Mouse (Mus musculus) cerebellum, adult 11 months (tissue): ENCODE results near the gene Gm17581.
A peak's percentile ranks its signal among the peaks of the same experiment; 100 is the strongest.
"Not testable (repeated sequence)": the region's sequence is repeated elsewhere in the genome, so short reads cannot be mapped to it uniquely, and the experiment has no call there.

Experiments
- DNase-seq: peaks from one replicate; pipeline ENCODE4 v3.0.0; 2022

Gm17581 gene

GRCm38 (mm10) chr2:155735766-155736165 is at the start of gene Gm17581:
Gm17581 (minus strand) TSS chr2:155735866.
- not testable (repeated sequence) for DNase-seq

GRCm38 (mm10) chr2:155784534-155784933 is 48.9 kb upstream of the Gm17581 start:
- DNase-seq, result peak; percentile 47

- no peak for DNase-seq
These were observed 43.8 kb upstream of the Gm17581 start for GRCm38 (mm10) chr2:155779506-155779905.

- no peak for DNase-seq
These were observed 43.4 kb upstream of the Gm17581 start for GRCm38 (mm10) chr2:155779066-155779465.

GRCm38 (mm10) chr2:155778004-155778403 is 42.3 kb upstream of the Gm17581 start:
- DNase-seq, result no peak

GRCm38 (mm10) chr2:155777688-155777985 is 42.0 kb upstream of the Gm17581 start:
- DNase-seq, result no peak

GRCm38 (mm10) chr2:155776824-155777687 is 41.4 kb upstream of the Gm17581 start:
- no peak for DNase-seq

GRCm38 (mm10) chr2:155775685-155776263 is 40.1 kb upstream of the Gm17581 start:
- peak; percentile 76 for DNase-seq

GRCm38 (mm10) chr2:155774927-155775684 is 39.4 kb upstream of the Gm17581 start, which contains the start of gene Mmp24:
Mmp24 (plus strand) TSS chr2:155775342.
- peak; percentile 43 for DNase-seq

GRCm38 (mm10) chr2:155774261-155774926 is 38.7 kb upstream of the Gm17581 start:
- DNase-seq, result peak; percentile 42

GRCm38 (mm10) chr2:155773664-155774063 is 38.0 kb upstream of the Gm17581 start:
- no peak for DNase-seq

- peak; percentile 77 for DNase-seq
These were observed 29.2 kb upstream of the Gm17581 start for GRCm38 (mm10) chr2:155764679-155765418.

GRCm38 (mm10) chr2:155756855-155757566 is 21.3 kb upstream of the Gm17581 start:
- DNase-seq, result peak; percentile 40

GRCm38 (mm10) chr2:155755746-155756145 is 20.1 kb upstream of the Gm17581 start:
- no peak for DNase-seq

GRCm38 (mm10) chr2:155751014-155751786 is 15.5 kb upstream of the Gm17581 start, which contains the start of gene Procr:
Procr (plus strand) TSS chr2:155751117.
- DNase-seq, result no peak

GRCm38 (mm10) chr2:155749394-155749793 is 13.7 kb upstream of the Gm17581 start:
- DNase-seq, result no peak

- no peak for DNase-seq
These were observed 9.8 kb upstream of the Gm17581 start for GRCm38 (mm10) chr2:155745487-155745886.

- no peak for DNase-seq
These were observed 7.7 kb upstream of the Gm17581 start for GRCm38 (mm10) chr2:155743351-155743750.

- no peak for DNase-seq
These were observed 7.3 kb upstream of the Gm17581 start for GRCm38 (mm10) chr2:155742931-155743337.

GRCm38 (mm10) chr2:155742211-155742610 is 6.5 kb upstream of the Gm17581 start:
- DNase-seq, result no peak

GRCm38 (mm10) chr2:155737803-155738202 is 2.1 kb upstream of the Gm17581 start:
- DNase-seq, result no peak
